Mouse (Mus musculus) megakaryocyte, embryonic 14.5 days (primary cell): ENCODE data around the gene Hoxa6.

ENCODE experiments used
- FLI1 ChIP-seq: IDR thresholded peaks from 2 replicates; pipeline ENCODE4 v1.6.1; 2012; ENCODE audit warnings: low read length, inconsistent platforms, mixed read lengths
- GATA1 ChIP-seq: IDR thresholded peaks from 3 replicates; pipeline ENCODE4 v1.6.1; 2012; ENCODE audit warnings: mixed read lengths, low read length, inconsistent platforms, borderline replicate concordance

GRCm38 (mm10) chr6:52194690-52195089 lies 13.8 kb downstream of the Hoxa6 start:
- TF ChIP-seq GATA1 (no peak), FLI1 (no peak)
